Mouse (Mus musculus) heart, adult 18-20 months (tissue): Measurements from ENCODE around the gene Adamtsl5. TPM values are rescaled to one million over a fixed set of nuclear protein-coding genes. Genes with fewer than 3 reads are reported as not detected.

Source experiments
- DNase-seq, 2 experiments: peaks; one replicate each; pipeline ENCODE4 v3.0.0; 2021 to 2022; ENCODE audit warnings: mixed read lengths in 1 of 2
- total RNA-seq, 2 experiments: library from RNA; stranded (reverse); gene quantifications; 2 replicates each; pipeline ENCODE4 v1.2.3; 2021

Gene Adamtsl5
- total RNA-seq, 2 experiments from 2014 or later: 75.6 to 80.1 TPM

DNA sequence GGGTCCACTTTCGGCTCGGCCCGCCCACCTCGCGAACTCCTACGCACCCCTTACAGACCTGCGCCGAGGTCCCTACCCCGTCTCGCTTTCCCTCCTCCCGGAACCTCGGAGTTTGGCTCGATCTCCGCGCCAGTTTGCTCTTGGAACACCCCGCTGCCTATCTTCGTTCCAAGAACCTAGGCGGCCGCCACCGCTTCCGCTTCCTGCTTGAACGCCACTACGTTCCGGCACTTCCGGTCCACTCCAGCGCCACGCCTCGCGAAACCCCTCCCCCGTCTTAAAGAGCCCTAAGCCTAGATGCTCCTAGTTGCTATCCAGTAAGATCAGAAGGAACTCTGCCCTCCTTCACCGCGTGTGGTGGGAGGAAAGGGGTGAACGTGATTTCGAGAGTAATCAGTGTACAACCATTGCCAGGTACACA is 27.9 kb downstream of the Adamtsl5 start, which contains the start of gene 2310011J03Rik:
Gene 2310011J03Rik, minus strand, starts transcription at position 198 of the 421 bp plus-strand sequence.
- DNase-seq: peak; percentile 96

DNA sequence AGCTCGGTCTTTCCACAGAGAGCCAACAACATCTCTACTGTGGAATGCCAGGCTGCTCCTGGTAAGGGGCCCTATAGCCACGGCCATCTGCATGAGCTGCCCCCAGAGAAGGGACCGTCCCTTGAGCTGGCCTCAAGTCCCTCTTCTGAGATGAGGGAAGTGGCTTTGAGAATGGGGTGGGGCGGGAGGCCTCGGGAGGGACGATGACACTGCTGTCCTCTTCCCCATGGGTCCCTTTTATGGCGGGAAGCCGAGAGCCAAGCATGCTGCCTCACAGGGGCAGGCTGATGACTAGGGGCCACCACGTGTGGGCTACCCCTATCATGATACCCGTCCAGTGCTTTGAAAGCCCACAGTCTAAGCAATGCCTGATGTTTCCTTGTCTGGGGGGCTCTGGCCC is 31.2 kb downstream of the Adamtsl5 start:
- no peak for DNase-seq

GRCm38 (mm10) chr10:80316359-80316781 is 31.8 kb downstream of the Adamtsl5 start:
- no peak for DNase-seq

- no peak for DNase-seq
Measured at GRCm38 (mm10) chr10:80315315-80315714, 32.9 kb downstream of the Adamtsl5 start.

DNA sequence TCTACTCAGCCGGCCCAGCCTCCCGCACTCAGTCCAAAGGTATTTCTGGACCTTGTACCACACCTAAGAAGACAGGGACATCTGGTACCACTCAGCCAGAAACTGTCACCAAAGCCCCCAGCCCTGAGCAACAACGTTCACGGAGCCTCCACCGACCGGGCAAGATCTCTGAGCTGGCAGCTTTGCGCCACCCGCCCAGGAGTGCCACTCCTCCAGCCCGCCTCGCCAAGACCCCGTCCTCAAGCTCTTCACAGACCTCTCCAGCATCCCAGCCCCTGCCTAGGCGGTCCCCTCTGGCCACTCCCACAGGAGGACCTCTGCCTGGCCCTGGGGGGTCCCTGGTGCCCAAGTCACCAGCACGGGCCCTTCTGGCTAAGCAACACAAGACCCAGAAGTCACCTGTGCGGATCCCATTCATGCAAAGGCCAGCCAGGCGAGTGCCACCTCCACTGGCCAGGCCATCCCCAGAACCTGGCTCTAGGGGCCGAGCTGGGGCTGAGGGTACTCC is 33.7 kb downstream of the Adamtsl5 start:
- DNase-seq: no peak

GRCm38 (mm10) chr10:80313627-80314201 is 34.5 kb downstream of the Adamtsl5 start:
- DNase-seq: no peak

DNA sequence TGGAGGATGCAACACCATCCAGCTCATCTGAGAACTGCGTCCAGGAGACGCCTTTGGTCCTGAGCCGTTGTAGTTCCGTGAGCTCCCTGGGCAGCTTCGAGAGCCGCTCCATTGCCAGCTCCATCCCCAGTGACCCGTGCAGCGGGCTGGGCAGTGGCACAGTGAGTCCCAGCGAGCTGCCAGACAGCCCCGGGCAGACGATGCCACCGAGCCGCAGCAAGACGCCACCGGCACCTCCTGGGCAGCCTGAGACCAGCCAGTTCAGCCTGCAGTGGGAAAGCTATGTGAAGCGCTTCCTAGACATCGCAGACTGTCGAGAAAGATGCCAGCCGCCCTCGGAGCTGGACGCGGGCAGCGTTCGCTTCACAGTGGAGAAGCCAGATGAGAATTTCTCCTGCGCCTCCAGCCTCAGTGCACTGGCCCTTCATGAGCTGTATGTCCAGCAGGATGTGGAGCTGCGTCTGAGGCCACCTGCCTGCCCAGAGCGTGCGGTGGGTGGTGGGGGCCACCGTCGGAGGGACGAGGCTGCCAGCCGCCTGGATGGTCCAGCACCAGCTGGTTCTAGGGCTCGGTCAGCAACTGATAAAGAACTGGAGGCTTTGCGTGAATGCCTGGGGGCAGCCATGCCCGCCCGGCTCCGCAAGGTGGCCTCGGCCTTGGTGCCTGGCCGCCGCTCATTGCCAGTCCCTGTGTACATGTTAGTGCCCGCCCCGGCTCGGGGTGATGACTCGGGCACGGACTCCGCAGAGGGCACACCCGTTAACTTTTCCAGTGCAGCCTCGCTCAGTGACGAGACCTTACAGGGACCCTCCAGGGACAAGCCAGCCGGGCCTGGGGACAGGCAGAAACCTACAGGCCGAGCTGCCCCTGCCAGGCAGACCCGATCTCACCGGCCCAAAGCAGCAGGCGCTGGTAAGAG is 35.4 kb downstream of the Adamtsl5 start:
- no peak for DNase-seq

DNA sequence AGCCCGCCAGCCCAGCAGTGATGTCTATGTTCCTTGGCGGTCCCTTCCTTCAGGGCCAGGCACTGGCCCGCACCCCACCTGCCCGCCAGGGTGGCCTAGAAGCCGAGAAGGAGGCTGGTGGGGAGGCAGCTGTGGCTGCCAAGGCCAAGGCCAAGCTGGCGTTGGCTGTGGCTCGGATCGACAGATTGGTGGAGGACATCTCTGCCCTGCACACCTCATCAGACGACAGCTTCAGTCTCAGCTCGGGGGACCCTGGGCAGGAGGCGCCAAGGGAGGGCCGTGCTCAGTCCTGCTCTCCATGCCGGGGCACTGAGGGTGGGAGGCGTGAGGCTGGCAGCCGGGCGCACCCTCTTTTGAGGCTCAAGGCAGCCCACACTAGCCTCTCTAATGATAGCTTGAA is 36.7 kb downstream of the Adamtsl5 start:
- DNase-seq: no peak

GRCm38 (mm10) chr10:80304862-80305261 is 43.4 kb downstream of the Adamtsl5 start:
- no peak for DNase-seq

DNA sequence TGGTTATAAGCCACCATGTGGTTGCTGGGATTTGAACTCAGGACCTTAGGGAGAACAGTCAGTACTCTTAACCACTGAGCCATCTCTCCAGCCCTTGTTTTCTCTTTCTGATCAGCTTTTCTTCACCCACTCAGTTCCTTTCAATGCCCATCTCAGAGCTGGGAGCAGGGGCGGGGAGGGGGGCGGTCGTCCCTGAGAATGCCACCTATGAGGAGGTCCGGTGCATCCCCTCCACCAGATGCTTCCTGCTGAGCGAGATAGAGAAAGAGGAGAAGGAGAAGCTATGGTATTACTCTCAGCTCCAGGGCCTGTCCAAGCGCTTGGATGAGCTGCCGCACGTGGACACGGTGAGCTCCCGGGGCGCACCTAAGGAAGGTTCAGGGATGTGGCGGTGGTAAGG is 43.8 kb downstream of the Adamtsl5 start:
- no peak for DNase-seq

DNA sequence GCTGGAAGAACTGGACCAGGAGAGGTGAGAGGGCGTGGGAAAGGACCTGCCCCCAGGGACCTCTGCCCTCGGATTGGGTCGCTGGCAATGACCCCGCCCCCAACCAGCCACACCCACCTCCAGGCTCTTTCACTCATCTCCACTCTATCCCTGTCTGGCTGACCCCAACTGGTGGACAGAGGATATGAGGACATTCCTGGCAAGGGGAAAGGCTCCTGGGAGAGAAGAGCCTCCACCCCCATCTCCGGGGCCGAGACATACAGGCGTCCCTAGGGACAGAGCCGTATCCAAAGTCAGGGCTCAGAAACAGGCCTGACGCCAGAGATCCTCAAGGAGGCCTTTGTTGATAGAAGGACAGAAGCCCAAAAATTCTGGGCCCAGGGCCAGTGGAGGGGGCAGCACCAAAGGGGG is 45.7 kb downstream of the Adamtsl5 start:
- peak; percentile 87 to 92 for DNase-seq

DNA sequence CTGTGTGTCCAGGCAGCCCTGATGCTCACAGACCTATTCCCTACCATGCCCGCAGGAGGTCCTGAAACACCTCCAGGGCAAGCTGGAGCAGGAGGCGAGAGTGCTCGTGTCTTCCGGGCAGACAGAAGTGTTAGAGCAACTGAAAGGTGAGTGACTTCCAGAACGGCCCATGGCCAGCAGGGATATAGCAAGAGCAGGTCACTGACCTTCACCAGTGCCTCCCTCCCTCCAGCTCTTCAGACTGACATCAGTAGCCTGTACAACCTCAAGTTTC is 46.2 kb downstream of the Adamtsl5 start:
- DNase-seq: no peak

DNA sequence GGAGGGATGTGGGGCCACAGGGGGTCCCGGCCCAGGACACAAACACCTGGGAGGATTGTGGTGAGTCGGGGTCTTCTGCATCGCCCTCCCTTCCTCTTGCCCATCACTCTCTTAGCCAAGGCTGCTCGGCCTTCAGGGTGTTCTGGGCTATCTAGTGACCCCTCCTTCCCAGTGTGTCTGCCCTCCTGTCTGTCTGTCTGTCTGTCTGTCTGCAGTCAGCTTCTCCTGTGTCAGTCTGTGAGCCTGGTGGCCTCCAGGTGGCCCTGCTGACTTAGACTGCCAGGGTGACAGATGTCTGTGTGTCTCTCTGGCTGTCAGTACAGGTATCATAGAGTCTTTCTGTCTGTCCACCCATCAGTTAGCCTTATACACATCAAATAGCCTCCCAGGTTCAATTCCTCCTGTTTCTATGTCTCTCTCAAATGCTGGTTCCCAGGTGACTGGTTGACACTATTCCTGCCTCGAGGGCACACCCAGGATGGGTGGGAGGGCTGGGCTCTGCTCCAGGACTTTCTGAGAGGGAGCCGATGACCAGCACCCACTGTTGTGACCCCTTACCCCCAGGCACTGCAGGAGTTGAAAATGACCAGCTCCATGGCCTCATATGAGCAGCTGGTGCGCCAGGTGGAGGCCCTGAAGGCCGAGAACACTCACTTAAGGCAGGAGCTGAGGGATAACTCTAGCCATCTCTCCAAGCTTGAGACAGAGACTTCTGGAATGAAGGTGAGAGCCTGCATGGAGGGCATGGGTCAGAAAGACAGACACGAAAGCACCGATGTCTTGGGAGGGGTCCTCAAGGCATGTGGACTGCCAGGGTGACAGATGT is 46.7 kb downstream of the Adamtsl5 start:
- no peak for DNase-seq

DNA sequence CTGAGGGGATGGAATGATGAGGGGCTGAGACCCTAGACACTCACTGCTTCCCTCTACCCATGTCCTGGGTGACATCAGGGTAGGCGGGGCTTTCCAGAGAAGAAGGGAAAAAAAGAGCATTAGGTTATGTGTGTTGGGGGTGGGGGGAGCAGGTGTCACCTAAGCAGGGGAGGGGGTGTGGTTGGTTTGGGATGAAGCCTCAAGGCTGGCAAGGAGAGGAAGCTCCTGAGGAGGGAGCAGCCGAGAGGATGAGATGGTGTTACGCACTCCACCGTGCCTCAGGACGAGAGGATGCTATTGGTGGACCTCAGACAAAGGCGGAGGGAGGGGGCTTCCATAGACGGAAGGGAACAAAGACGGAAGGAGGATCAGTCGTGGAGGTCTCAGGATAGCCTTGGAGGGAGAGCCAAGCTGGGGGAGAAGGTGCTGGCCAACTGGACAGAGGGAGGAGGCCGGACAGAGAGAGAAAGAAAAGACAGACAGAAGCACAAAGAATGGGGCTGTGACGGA is 47.5 kb downstream of the Adamtsl5 start:
- no peak for DNase-seq

DNA sequence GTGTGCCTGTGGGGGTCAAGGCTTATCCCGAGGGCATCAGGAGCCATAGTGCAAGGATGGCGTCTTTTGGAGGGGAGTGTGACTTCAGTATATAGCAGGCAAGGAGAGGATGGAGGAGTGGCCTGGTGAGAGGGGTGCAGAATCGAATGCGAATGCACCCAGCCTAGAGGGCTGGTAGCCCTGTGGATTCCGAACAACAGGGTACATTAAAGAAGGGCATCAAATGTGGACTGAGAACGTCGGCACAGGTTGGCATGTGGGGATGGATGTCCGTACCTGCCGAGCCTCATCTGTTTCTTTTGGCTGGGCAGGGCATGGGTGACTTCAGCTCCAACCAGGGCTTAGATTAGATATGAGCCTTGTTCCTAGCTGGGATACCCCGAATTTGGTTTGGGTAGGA is 48.4 kb downstream of the Adamtsl5 start:
- no peak for DNase-seq

- no peak for DNase-seq
Measured at GRCm38 (mm10) chr10:80299301-80299700, 48.9 kb downstream of the Adamtsl5 start.

DNA sequence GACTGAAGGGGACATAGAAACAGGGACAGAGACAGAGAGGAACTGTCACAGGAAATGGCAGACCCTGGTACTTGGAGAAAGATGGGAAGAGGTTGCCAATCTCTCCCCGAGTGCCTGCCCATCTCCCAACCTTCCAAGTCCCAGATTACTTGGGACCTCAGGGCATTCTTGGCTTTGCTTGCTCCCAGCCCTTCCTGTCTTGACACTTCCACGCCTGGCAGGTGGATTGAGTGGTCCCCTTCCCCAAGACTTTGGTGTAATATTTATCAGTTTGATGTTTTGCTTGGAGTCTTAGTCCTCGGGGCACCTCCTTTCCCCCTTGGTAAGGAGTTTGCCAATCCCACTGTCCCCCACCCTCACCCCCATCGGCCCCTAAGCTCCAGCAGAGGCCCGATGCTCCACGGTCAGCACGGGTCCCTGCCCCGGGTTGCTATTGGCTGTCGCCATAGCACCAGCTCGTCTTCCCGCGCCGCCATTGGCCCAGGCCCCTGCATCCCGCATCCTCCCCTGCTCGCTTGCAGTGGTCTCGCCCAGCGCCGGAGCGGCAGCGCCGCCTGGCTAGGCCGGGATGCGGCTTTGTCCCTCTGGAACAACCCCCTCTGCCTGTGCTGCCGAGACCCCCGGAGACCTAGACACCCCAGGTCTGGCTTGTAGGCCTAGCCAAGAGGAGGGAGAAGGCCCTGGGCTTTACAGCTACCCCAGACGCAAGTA is 49.5 kb downstream of the Adamtsl5 start:
- peak in 1 of 2 experiments; percentile 54 for DNase-seq

GRCm38 (mm10) chr10:80297526-80298133 is 50.6 kb downstream of the Adamtsl5 start:
- no peak for DNase-seq

DNA sequence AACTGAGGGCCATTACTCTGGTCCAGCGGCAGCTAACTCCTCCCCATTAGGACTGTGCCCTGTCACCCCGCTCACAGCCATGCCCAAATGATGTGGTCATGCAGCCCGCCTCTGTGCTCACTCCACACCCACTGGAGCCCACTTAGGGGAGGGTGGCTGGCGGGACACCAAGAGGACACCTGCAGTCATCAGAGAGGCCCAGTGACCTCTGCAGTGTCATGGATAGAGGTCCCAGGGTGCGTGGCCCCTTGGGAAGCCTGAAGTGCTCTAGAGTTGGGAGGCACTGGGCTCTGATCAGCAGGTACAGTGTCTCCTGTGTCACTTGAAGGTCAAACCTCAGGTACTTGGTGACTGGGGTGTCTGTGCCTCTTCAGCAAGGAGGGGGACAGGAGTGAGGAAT is 51.4 kb downstream of the Adamtsl5 start:
- DNase-seq: no peak

DNA sequence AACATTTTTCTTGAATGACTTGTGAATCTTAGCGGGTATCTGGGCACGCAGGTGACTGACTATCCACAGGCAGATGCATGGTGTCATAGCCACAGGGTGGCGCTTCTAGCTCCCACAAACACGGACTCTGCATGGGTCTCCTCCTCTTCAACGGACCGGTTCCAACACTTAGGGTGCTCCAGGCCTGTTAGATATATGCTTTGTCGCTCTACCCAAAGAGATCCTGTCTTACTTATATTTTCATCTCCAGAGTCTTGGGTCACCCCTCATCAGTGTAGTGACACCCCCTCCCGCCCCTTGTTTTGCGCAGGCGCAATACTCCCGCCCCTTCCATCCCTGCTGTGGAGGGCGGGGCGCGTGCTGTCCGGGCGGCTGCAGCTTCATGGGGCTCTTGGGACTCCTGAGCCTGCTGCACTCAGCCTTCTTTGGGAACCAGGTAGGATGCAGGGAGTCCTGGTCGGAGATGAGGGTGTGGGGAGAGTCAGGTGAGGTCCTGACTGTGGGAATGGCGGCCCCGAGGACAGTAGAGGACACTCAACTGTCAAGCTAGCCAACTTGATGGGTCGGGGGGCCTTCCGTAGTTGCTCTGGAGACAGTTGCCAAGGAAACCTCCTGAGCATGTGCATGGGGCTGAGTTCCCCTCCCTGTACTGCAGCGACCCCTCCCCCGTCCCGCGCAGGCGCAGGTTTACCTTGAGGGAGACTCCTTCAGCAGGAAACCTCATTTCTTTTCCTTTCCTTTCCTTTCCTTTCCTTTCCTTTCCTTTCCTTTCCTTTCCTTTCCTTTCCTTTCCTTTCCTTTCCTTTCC is 52.4 kb downstream of the Adamtsl5 start, which contains the start of gene Apc2:
Gene Apc2, plus strand, starts transcription at position 360 of the 808 bp plus-strand sequence.
- DNase-seq: peak; percentile 79 to 84
